Mouse (Mus musculus): ENCODE data around the gene Nap1l5. TPM values are rescaled to one million over a fixed set of nuclear protein-coding genes. Genes with fewer than 3 reads are reported as not detected.

The Nap1l5 gene
- polyA plus RNA-seq, 1 experiment from 2014 or later, result 0.75 TPM

DNA sequence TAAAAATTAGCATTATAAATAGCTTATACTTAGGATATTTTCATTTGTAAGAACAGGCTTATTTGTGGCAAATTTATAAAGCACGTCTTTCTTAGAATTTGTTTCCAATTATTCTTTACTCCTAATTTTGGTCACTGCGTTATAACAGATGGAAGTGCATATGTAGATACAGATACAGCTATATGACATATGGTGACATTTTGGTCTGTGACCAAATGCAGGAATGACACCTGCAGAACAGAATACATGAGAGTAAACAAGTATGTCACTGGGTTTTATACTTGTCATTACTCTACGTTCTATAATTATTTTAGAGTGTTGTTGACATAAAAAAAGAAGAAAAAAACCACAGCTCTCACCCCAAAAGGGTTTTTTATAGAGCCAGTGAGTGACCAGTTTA, 7.8 kb downstream of the Nap1l5 start:
- ATAC-seq, result no peak
- WGBS, result 87% methylated on average over 3 of the region's 3 CpGs
- Histone ChIP-seq H3K9ac (replicated peaks; ENCODE audit: low read depth) (no peak overlapping the region), H3K27me3 (replicated peaks; ENCODE audit: insufficient read depth, low read length) (no peaks in the 10 kb centered on the region), H3K4me2 (replicated peaks; ENCODE audit: low read depth, low read length) (no peak overlapping the region), H3K36me3 (ENCODE audit: insufficient read depth, low read length) (no peaks in the 10 kb centered on the region), H3K4me3 (ENCODE audit: low read depth, low read length) (no peak overlapping the region), H3K4me1 (ENCODE audit: insufficient read depth, low read depth, low read length) (no peaks in the 10 kb centered on the region), H3K9me3 (ENCODE audit: low read length) (no peaks in the 10 kb centered on the region), H3K27ac (ENCODE audit: low read length) (no peak overlapping the region)
- TF ChIP-seq EP300 (IDR thresholded peaks at IDR 0.05), result no peak
- TF ChIP-seq CTCF (IDR thresholded peaks at IDR 0.05), result no peak
- no peak for DNase-seq (ENCODE audit: low spot score)

GRCm38 (mm10) chr6:58896648-58897047, 10.2 kb downstream of the Nap1l5 start:
- no peak overlapping the region for H3K4me3 ChIP-seq (ENCODE audit: low read depth, low read length)
- H3K4me1 ChIP-seq (ENCODE audit: insufficient read depth, low read depth, low read length), result no peaks in the 10 kb centered on the region
- no peak for ATAC-seq
- H3K27me3 ChIP-seq (replicated peaks; ENCODE audit: insufficient read depth, low read length), result no peaks in the 10 kb centered on the region
- no peak for DNase-seq (ENCODE audit: low spot score)
- 79% methylated on average over 3 of the region's 3 CpGs for WGBS
- H3K9ac ChIP-seq (replicated peaks; ENCODE audit: low read depth), result no peak overlapping the region
- TF ChIP-seq EP300 (IDR thresholded peaks at IDR 0.05) (no peak), CTCF (IDR thresholded peaks at IDR 0.05) (no peak)
- no peak overlapping the region for H3K4me2 ChIP-seq (replicated peaks; ENCODE audit: low read depth, low read length)
- no peaks in the 10 kb centered on the region for H3K36me3 ChIP-seq (ENCODE audit: insufficient read depth, low read length)
- no peaks in the 10 kb centered on the region for H3K9me3 ChIP-seq (ENCODE audit: low read length)
- H3K27ac ChIP-seq (ENCODE audit: low read length), result no peak overlapping the region

GRCm38 (mm10) chr6:58894994-58895393, 11.9 kb downstream of the Nap1l5 start:
- ATAC-seq (no peak), DNase-seq (ENCODE audit: low spot score) (no peak)
- no peaks in the 10 kb centered on the region for H3K9me3 ChIP-seq (ENCODE audit: low read length)
- no peak overlapping the region for H3K4me2 ChIP-seq (replicated peaks; ENCODE audit: low read depth, low read length)
- no peaks in the 10 kb centered on the region for H3K4me1 ChIP-seq (ENCODE audit: insufficient read depth, low read depth, low read length)
- WGBS, result 79% methylated on average over 4 of the region's 4 CpGs
- H3K9ac ChIP-seq (replicated peaks; ENCODE audit: low read depth), result no peak overlapping the region
- H3K27ac ChIP-seq (ENCODE audit: low read length), result no peak overlapping the region
- H3K36me3 ChIP-seq (ENCODE audit: insufficient read depth, low read length), result no peaks in the 10 kb centered on the region
- TF ChIP-seq EP300 (IDR thresholded peaks at IDR 0.05) (no peak), CTCF (IDR thresholded peaks at IDR 0.05) (no peak)
- no peaks in the 10 kb centered on the region for H3K27me3 ChIP-seq (replicated peaks; ENCODE audit: insufficient read depth, low read length)
- H3K4me3 ChIP-seq (ENCODE audit: low read depth, low read length), result no peak overlapping the region

DNA sequence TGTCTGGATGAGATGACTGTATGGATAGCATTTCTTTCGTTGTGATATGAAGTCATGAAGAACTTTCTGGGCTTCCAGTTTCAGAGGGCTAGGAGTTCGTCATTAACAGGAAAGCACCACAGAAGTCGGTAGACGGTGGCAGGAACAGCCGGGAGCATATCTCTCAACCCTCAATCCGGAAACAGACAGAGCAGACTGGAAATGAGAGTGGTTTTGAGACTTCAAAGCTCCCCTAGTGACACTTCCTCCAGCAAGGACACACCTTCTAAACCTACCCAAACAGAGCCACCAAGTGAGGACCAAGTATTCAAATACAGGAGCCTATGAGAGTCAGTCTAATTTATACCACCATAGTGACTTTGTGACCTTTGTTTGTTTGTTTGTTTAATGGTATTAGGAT, 13.6 kb downstream of the Nap1l5 start:
- no peaks in the 10 kb centered on the region for H3K36me3 ChIP-seq (ENCODE audit: insufficient read depth, low read length)
- no peak overlapping the region for H3K27ac ChIP-seq (ENCODE audit: low read length)
- H3K9ac ChIP-seq (replicated peaks; ENCODE audit: low read depth), result no peak overlapping the region
- H3K9me3 ChIP-seq (ENCODE audit: low read length), result no peaks in the 10 kb centered on the region
- no peak for TF ChIP-seq CTCF (IDR thresholded peaks at IDR 0.05)
- TF ChIP-seq EP300 (IDR thresholded peaks at IDR 0.05), result no peak
- H3K27me3 ChIP-seq (replicated peaks; ENCODE audit: insufficient read depth, low read length), result no peaks in the 10 kb centered on the region
- ATAC-seq (no peak), DNase-seq (ENCODE audit: low spot score) (no peak)
- no peak overlapping the region for H3K4me2 ChIP-seq (replicated peaks; ENCODE audit: low read depth, low read length)
- WGBS, result 71% methylated on average over 6 of the region's 6 CpGs
- no peak overlapping the region for H3K4me3 ChIP-seq (ENCODE audit: low read depth, low read length)
- no peaks in the 10 kb centered on the region for H3K4me1 ChIP-seq (ENCODE audit: insufficient read depth, low read depth, low read length)

GRCm38 (mm10) chr6:58889917-58890316, 17.0 kb downstream of the Nap1l5 start:
- ATAC-seq (no peak), DNase-seq (ENCODE audit: low spot score) (no peak)
- H3K27me3 ChIP-seq (replicated peaks; ENCODE audit: insufficient read depth, low read length), result no peaks in the 10 kb centered on the region
- no peak overlapping the region for H3K4me2 ChIP-seq (replicated peaks; ENCODE audit: low read depth, low read length)
- 88% methylated on average over 3 of the region's 3 CpGs for WGBS
- no peaks in the 10 kb centered on the region for H3K9me3 ChIP-seq (ENCODE audit: low read length)
- no peaks in the 10 kb centered on the region for H3K36me3 ChIP-seq (ENCODE audit: insufficient read depth, low read length)
- no peak overlapping the region for H3K27ac ChIP-seq (ENCODE audit: low read length)
- no peaks in the 10 kb centered on the region for H3K4me1 ChIP-seq (ENCODE audit: insufficient read depth, low read depth, low read length)
- no peak for TF ChIP-seq EP300 (IDR thresholded peaks at IDR 0.05)
- TF ChIP-seq CTCF (IDR thresholded peaks at IDR 0.05), result no peak
- H3K9ac ChIP-seq (replicated peaks; ENCODE audit: low read depth), result no peak overlapping the region
- H3K4me3 ChIP-seq (ENCODE audit: low read depth, low read length), result no peak overlapping the region

DNA sequence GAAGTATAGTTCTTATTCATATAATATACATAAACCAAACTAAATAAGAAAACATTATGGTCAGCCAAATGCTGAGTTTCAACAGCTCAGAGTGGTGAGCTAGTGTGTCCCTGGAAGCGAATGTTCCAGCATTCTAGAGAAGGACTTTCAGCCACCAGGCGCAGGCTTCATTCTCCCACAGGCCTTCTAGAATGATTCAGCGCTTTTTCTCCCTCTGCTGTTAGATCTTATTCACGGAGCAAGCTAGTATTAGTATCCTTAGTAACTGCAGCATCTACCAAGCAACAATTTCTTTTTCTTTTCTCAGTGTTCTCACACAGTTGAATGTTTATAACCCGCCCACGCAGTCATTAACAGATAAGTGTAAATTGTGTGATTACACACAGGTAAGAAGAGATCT, 24.6 kb downstream of the Nap1l5 start:
- no peaks in the 10 kb centered on the region for H3K36me3 ChIP-seq (ENCODE audit: insufficient read depth, low read length)
- no peaks in the 10 kb centered on the region for H3K9me3 ChIP-seq (ENCODE audit: low read length)
- no peak overlapping the region for H3K4me2 ChIP-seq (replicated peaks; ENCODE audit: low read depth, low read length)
- H3K4me3 ChIP-seq (ENCODE audit: low read depth, low read length), result no peak overlapping the region
- no peak overlapping the region for H3K27ac ChIP-seq (ENCODE audit: low read length)
- ATAC-seq (no peak), DNase-seq (ENCODE audit: low spot score) (no peak)
- H3K4me1 ChIP-seq (ENCODE audit: insufficient read depth, low read depth, low read length), result no peaks in the 10 kb centered on the region
- no peak for TF ChIP-seq EP300 (IDR thresholded peaks at IDR 0.05)
- TF ChIP-seq CTCF (IDR thresholded peaks at IDR 0.05), result no peak
- H3K27me3 ChIP-seq (replicated peaks; ENCODE audit: insufficient read depth, low read length), result no peaks in the 10 kb centered on the region
- WGBS, result 79% methylated on average over 6 of the region's 6 CpGs
- no peak overlapping the region for H3K9ac ChIP-seq (replicated peaks; ENCODE audit: low read depth)

- no peaks in the 10 kb centered on the region for H3K27me3 ChIP-seq (replicated peaks; ENCODE audit: insufficient read depth, low read length)
- H3K4me2 ChIP-seq (replicated peaks; ENCODE audit: low read depth, low read length), result no peak overlapping the region
- H3K9me3 ChIP-seq (ENCODE audit: low read length), result no peaks in the 10 kb centered on the region
- ATAC-seq (no peak), DNase-seq (ENCODE audit: low spot score) (peak; percentile 6)
- H3K4me3 ChIP-seq (ENCODE audit: low read depth, low read length), result no peak overlapping the region
- WGBS, result 76% methylated on average over 3 of the region's 3 CpGs
- TF ChIP-seq EP300 (IDR thresholded peaks at IDR 0.05) (no peak), CTCF (IDR thresholded peaks at IDR 0.05) (0 out of 2 replicates have a peak, but pooled peaks have one; percentile 9)
- H3K27ac ChIP-seq (ENCODE audit: low read length), result no peak overlapping the region
- no peaks in the 10 kb centered on the region for H3K36me3 ChIP-seq (ENCODE audit: insufficient read depth, low read length)
- H3K9ac ChIP-seq (replicated peaks; ENCODE audit: low read depth), result no peak overlapping the region
- H3K4me1 ChIP-seq (ENCODE audit: insufficient read depth, low read depth, low read length), result no peaks in the 10 kb centered on the region
Observed at GRCm38 (mm10) chr6:58881363-58881762, 25.5 kb downstream of the Nap1l5 start.

Measured in lung, postnatal 0 days (tissue).